In genomic region chr10:20226728-20227127, GRCm38 (mm10) we compare ENCODE assay signal across 12 mouse cellular contexts.
DNase-seq lines count a peak whose midpoint lies in the region; ATAC-seq and TF ChIP-seq lines count a peak whose summit lies in the region.
"Had no signal": no experiment of that assay in that cellular context is flagged by ENCODE, and none has a peak within 500 bp of the region (broad histone marks: within the 10 kb centered on the region; RNA-seq: fewer than 3 reads in every experiment).

No protein-coding gene starts in this region.

- H3K9ac ChIP-seq in kidney, postnatal 0 days (ENCODE audit: low read depth, low read length): no peak overlapping the region
- no peak overlapping the region for H3K9ac ChIP-seq in heart, embryonic 11.5 days (ENCODE audit: low read depth, low read length)
- H3K9ac ChIP-seq: heart, embryonic 13.5 days; liver, embryonic 14.5 days; midbrain, embryonic 12.5 days had no signal

- no peak for TF ChIP-seq CTCF in left cerebral cortex, adult 2 months (IDR thresholded peaks at IDR 0.05)
- TF ChIP-seq CTCF in brain, embryonic 14.5 days (IDR thresholded peaks at IDR 0.05; ENCODE audit: borderline replicate concordance, extremely low read depth, insufficient read depth, insufficient read length): no peak
- no peak for TF ChIP-seq CTCF in kidney, postnatal 0 days (IDR thresholded peaks at IDR 0.05; ENCODE audit: low read depth)

- no peak overlapping the region for H3K27ac ChIP-seq in left cerebral cortex, adult 2 months
- no peak overlapping the region for H3K27ac ChIP-seq in kidney, postnatal 0 days
- H3K27ac ChIP-seq in heart, embryonic 11.5 days (ENCODE audit: low read depth, low read length): no peak overlapping the region
- H3K27ac ChIP-seq: heart, embryonic 13.5 days; liver, embryonic 14.5 days; midbrain, embryonic 12.5 days had no signal

- no peak for TF ChIP-seq POLR2A in brain, embryonic 14.5 days (IDR thresholded peaks at IDR 0.05; ENCODE audit: borderline replicate concordance, extremely low read depth, insufficient read depth, insufficient read length, poor library complexity, severe bottlenecking)

- no peaks in the 10 kb centered on the region for H3K36me3 ChIP-seq in kidney, postnatal 0 days (ENCODE audit: insufficient read depth, low read length)
- no peaks in the 10 kb centered on the region for H3K36me3 ChIP-seq in heart, embryonic 11.5 days (ENCODE audit: control insufficient read depth, insufficient read depth, low read length)
- H3K36me3 ChIP-seq: heart, embryonic 13.5 days; midbrain, embryonic 12.5 days had no signal

- WGBS in kidney, postnatal 0 days: 55% methylated on average over 4 of the region's 4 CpGs
- 61% methylated on average over 4 of the region's 4 CpGs for WGBS in heart, embryonic 11.5 days (ENCODE audit: insufficient replicate concordance)

- no peaks in the 10 kb centered on the region for H3K4me1 ChIP-seq in kidney, postnatal 0 days (replicated peaks; ENCODE audit: insufficient read depth, low read length)
- H3K4me1 ChIP-seq in heart, embryonic 11.5 days (ENCODE audit: control insufficient read depth, insufficient read depth, low read length): 0 out of 2 replicates have a peak, but pooled peaks cover 5% of the 10 kb centered on the region
- H3K4me1 ChIP-seq: midbrain, embryonic 12.5 days had no signal

- no peak overlapping the region for H3K4me3 ChIP-seq in left cerebral cortex, adult 2 months
- H3K4me3 ChIP-seq in kidney, postnatal 0 days (replicated peaks; ENCODE audit: low read depth, low read length): no peak overlapping the region
- no peak overlapping the region for H3K4me3 ChIP-seq in heart, embryonic 11.5 days (ENCODE audit: low read depth, low read length)
- H3K4me3 ChIP-seq: heart, embryonic 13.5 days; midbrain, embryonic 12.5 days had no signal

- DNase-seq in gastrocnemius, postnatal 25 days: peak; percentile 38
- no peak for DNase-seq in gastrocnemius, postnatal 4 days (ENCODE audit: low spot score in 2 of 2)
- DNase-seq in left cerebral cortex, postnatal 4 days: peak; percentile 24
- no peak for DNase-seq in left cerebral cortex, adult 2 months (ENCODE audit: extremely low spot score in 1 of 2, low spot score in 2 of 2)
- peak; percentile 39 for DNase-seq in brain, embryonic 14.5 days (ENCODE audit: low read depth)
- peak; percentile 8 for DNase-seq in kidney, postnatal 0 days (ENCODE audit: low spot score)
- DNase-seq: thymus, postnatal 25 days had no signal

- intact Hi-C loops in left cerebral cortex, postnatal 4 days (cut with DNase I): no loop called here
- intact Hi-C loops in left cerebral cortex, adult 2 months (cut with DNase I): no loop called here

- H3K9me3 ChIP-seq in kidney, postnatal 0 days (replicated peaks; ENCODE audit: low read length): no peaks in the 10 kb centered on the region
- no peaks in the 10 kb centered on the region for H3K9me3 ChIP-seq in heart, embryonic 11.5 days (replicated peaks; ENCODE audit: control insufficient read depth, low read length)
- H3K9me3 ChIP-seq: heart, embryonic 13.5 days; midbrain, embryonic 12.5 days had no signal

- no peaks in the 10 kb centered on the region for H3K27me3 ChIP-seq in kidney, postnatal 0 days (ENCODE audit: insufficient read depth, low read length)
- no peaks in the 10 kb centered on the region for H3K27me3 ChIP-seq in heart, embryonic 11.5 days (ENCODE audit: control insufficient read depth, insufficient read depth, low read length)
- H3K27me3 ChIP-seq: heart, embryonic 13.5 days; midbrain, embryonic 12.5 days had no signal

- H3K4me2 ChIP-seq in kidney, postnatal 0 days (ENCODE audit: low read length): no peak overlapping the region
- H3K4me2 ChIP-seq in heart, embryonic 11.5 days: no peak overlapping the region
- H3K4me2 ChIP-seq: heart, embryonic 13.5 days; midbrain, embryonic 12.5 days had no signal

- no peak for ATAC-seq in kidney, postnatal 0 days (replicated peaks; ENCODE audit: low FRiP score, low read depth)
- ATAC-seq in inflammation-experienced regulatory T-cells, adult 6 months: no peak
- ATAC-seq in heart, embryonic 11.5 days (replicated peaks; ENCODE audit: insufficient number of reproducible peaks, low FRiP score, low TSS enrichment): no peak

Comparison
In these comparisons a context has a peak if more than half of its experiments do, and no peak if none do; other contexts are left out.
1. DNase-seq: peak in gastrocnemius, postnatal 25 days (single experiment), left cerebral cortex, postnatal 4 days (single experiment), brain, embryonic 14.5 days (single experiment) and kidney, postnatal 0 days (single experiment); none in gastrocnemius, postnatal 4 days (0 of 2) and left cerebral cortex, adult 2 months (0 of 2).